Mouse (Mus musculus) brain, embryonic 14.5 days (tissue): ENCODE measurements at regions not wholly inside any gene's neighbourhood (a gene's known extent, or its start where the extent isn't known, plus 50 kb on each side); places are given as distances from the start of the nearest gene placed in this dataset.
A peak's percentile ranks its signal among the peaks of the same experiment; 100 is the strongest.

Source experiments
- CTCF ChIP-seq: fragments of 200-500 bp; IDR thresholded peaks from 2 replicates; pipeline ENCODE4 v1.5.1; 2012; ENCODE audit warnings: inconsistent platforms, mild to moderate bottlenecking, moderate library complexity, borderline replicate concordance; ENCODE audit not compliant: insufficient read depth, insufficient read length; ENCODE audit errors: extremely low read depth
- POLR2A ChIP-seq: fragments of 200-500 bp; IDR thresholded peaks from 2 replicates; pipeline ENCODE4 v1.6.1; 2012; ENCODE audit warnings: mild to moderate bottlenecking, inconsistent platforms, borderline replicate concordance; ENCODE audit not compliant: poor library complexity, insufficient read depth, insufficient read length, severe bottlenecking; ENCODE audit errors: extremely low read depth

DNA sequence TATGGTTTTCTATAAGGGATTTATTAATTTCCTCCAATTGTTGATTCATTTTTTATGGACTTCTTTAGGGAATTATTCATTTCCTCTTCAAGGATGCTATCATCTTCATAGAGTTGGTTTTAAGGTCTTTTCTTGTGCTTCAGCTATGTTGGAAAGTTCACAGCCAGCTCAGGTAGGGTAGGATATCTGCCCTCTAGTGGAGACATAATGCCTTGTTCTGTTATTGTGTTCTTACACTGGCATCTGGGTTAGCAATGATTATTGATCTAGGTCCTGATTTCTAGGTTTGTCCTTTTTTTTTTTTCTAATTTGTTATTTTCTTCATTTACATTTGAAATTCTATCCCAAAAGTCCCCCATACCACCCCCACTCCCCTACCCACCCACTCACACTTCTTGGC is 135.8 kb upstream of the Nckap5 start:
- TF ChIP-seq CTCF (peak; percentile 26; the same call in 1 of the 2 replicates), POLR2A (no peak)
